Mouse (Mus musculus) ES-Bruce4 (cell line): Measurements from ENCODE around the gene Mtif3.

Experiments used
- CTCF ChIP-seq: IDR thresholded peaks from one replicate; pipeline ENCODE4 v1.8.1; 2011; ENCODE audit warnings: low read depth, low read length
- EP300 ChIP-seq: IDR thresholded peaks from 2 replicates; pipeline ENCODE4 v1.6.1; 2011; ENCODE audit warnings: low read depth, low read length; ENCODE audit not compliant: insufficient read depth
- POLR2A ChIP-seq: IDR thresholded peaks from one replicate; pipeline ENCODE4 v1.8.1; 2011; ENCODE audit warnings: low read length; ENCODE audit not compliant: insufficient read depth

GRCm38 (mm10) chr5:146926673-146927072 lies 36.9 kb downstream of the Mtif3 start:
- TF ChIP-seq CTCF: no peak
- TF ChIP-seq POLR2A: no peak
- peak; percentile 95 for TF ChIP-seq EP300
